Comparison of ENCODE assay signal across 9 mouse cellular contexts in genomic region chr3:88200161-88200971, GRCm38 (mm10). TPM values are rescaled to one million over a fixed set of nuclear protein-coding genes. Genes with fewer than 3 reads are reported as not detected.
DNase-seq lines count a peak whose midpoint lies in the region; ATAC-seq lines count a peak whose summit lies in the region.
"Had no signal": no experiment of that assay in that cellular context is flagged by ENCODE, and none has a peak within 500 bp of the region (broad histone marks: within the 10 kb centered on the region; RNA-seq: fewer than 3 reads in every experiment).

No protein-coding gene starts in this region.

- no peak for ATAC-seq in heart, embryonic 16.5 days (replicated peaks; ENCODE audit: extremely low read depth, insufficient read depth, low FRiP score)
- ATAC-seq in embryonic facial prominence, embryonic 14.5 days (ENCODE audit: low read depth), result no peak

- H3K4me2 ChIP-seq in heart, embryonic 16.5 days (ENCODE audit: low read depth, low read length), result peak overlapping the region; percentile 49
- peak overlapping the region; percentile 50 for H3K4me2 ChIP-seq in embryonic facial prominence, embryonic 14.5 days (ENCODE audit: low read depth, low read length)

- intact Hi-C loops in left cerebral cortex, postnatal 4 days (cut with DNase I), result loop anchor here (2.0 kb wide), 1 partner anchor 16 kb away; no protein-coding TSS in a partner anchor

- 1% methylated on average over 55 of the region's 61 CpGs for WGBS in heart, embryonic 16.5 days
- WGBS in embryonic facial prominence, embryonic 14.5 days, result 2% methylated on average over 36 of the region's 61 CpGs
- under 1% methylated on average over 61 of the region's 61 CpGs for WGBS in limb, embryonic 10.5 days

- H3K27ac ChIP-seq in heart, embryonic 16.5 days (ENCODE audit: low read length), result no peak overlapping the region
- no peak overlapping the region for H3K27ac ChIP-seq in embryonic facial prominence, embryonic 14.5 days (replicated peaks; ENCODE audit: low read depth, low read length)
- no peak overlapping the region for H3K27ac ChIP-seq in limb, embryonic 10.5 days

- no peak for DNase-seq in heart, adult 9 months (ENCODE audit: low spot score in 2 of 2)
- DNase-seq in ZHBTc4 (ENCODE audit: low read depth, low spot score), result peak; percentile 52
- no peak for DNase-seq in embryonic facial prominence, embryonic 14.5 days (ENCODE audit: low spot score)
- peak; percentile 62 for DNase-seq in limb, embryonic 10.5 days (ENCODE audit: low spot score)
- peak; percentile 32 for DNase-seq in retina, embryonic 14.5 days (ENCODE audit: low spot score)
- no peak for DNase-seq in left cerebral cortex, postnatal 4 days
- no peak for DNase-seq in left cerebral cortex, adult 8-10 months (ENCODE audit: low spot score in 2 of 2)

- peaks cover 7% of the 10 kb centered on the region; the same call in 1 of the 2 replicates for H3K4me1 ChIP-seq in heart, embryonic 16.5 days (ENCODE audit: control insufficient read depth, insufficient read depth, low read length)
- H3K4me1 ChIP-seq in embryonic facial prominence, embryonic 14.5 days (ENCODE audit: control insufficient read depth, insufficient read depth, low read length), result peaks cover 7% of the 10 kb centered on the region; the same call in 1 of the 2 replicates
- H3K4me1 ChIP-seq in limb, embryonic 10.5 days, result peaks cover 23% of the 10 kb centered on the region

- H3K4me3 ChIP-seq in heart, embryonic 16.5 days (ENCODE audit: low read length), result peak overlapping the region; percentile 28
- peak overlapping the region; percentile 32 for H3K4me3 ChIP-seq in embryonic facial prominence, embryonic 14.5 days (ENCODE audit: low read depth, low read length)
- H3K4me3 ChIP-seq in limb, embryonic 10.5 days, result peak overlapping the region; percentile 37

- peak overlapping the region; percentile 7; the same call in 1 of the 2 replicates for H3K9ac ChIP-seq in heart, embryonic 16.5 days (ENCODE audit: low read length)
- H3K9ac ChIP-seq in embryonic facial prominence, embryonic 14.5 days (ENCODE audit: low read depth, low read length), result peak overlapping the region; percentile 46

- no peaks in the 10 kb centered on the region for H3K36me3 ChIP-seq in heart, embryonic 16.5 days (ENCODE audit: control insufficient read depth, insufficient read depth)
- H3K36me3 ChIP-seq in embryonic facial prominence, embryonic 14.5 days (ENCODE audit: control insufficient read depth, insufficient read depth, low read length), result no peaks in the 10 kb centered on the region
- H3K36me3 ChIP-seq in limb, embryonic 10.5 days, result no peaks in the 10 kb centered on the region

- no peaks in the 10 kb centered on the region for H3K9me3 ChIP-seq in heart, embryonic 16.5 days (replicated peaks; ENCODE audit: control insufficient read depth, low read length)
- H3K9me3 ChIP-seq in embryonic facial prominence, embryonic 14.5 days (ENCODE audit: control insufficient read depth, low read length), result no peaks in the 10 kb centered on the region
- H3K9me3 ChIP-seq in limb, embryonic 10.5 days (replicated peaks), result no peaks in the 10 kb centered on the region

- peaks cover 84% of the 10 kb centered on the region for H3K27me3 ChIP-seq in heart, embryonic 16.5 days (ENCODE audit: control insufficient read depth, insufficient read depth, low read length)
- H3K27me3 ChIP-seq in embryonic facial prominence, embryonic 14.5 days (replicated peaks; ENCODE audit: control insufficient read depth, insufficient read depth, low read length), result peaks cover 99% of the 10 kb centered on the region
- H3K27me3 ChIP-seq in limb, embryonic 10.5 days (ENCODE audit: low read depth, poor library complexity, severe bottlenecking), result peaks cover 100% of the 10 kb centered on the region

RNA-seq across cellular contexts. Expression of gene Rhbg, which starts 54.1 kb away (rescaled TPM):
- polyA plus RNA-seq in heart, embryonic 16.5 days (2015; fragmentation: Nextera tagmentation; extraction: Ambion mirVana), result 0.09 and 0.21 TPM in 2 replicates
- 4.1 and 7.6 TPM in 2 replicates for polyA plus RNA-seq in embryonic facial prominence, embryonic 14.5 days (2014; fragmentation: Nextera tagmentation; extraction: Ambion mirVana)
- polyA plus RNA-seq in limb, embryonic 10.5 days (2016; fragmentation: Nextera tagmentation; extraction: Ambion mirVana), result 0.18 and 0.34 TPM in 2 replicates
- total RNA-seq in left cerebral cortex, postnatal 4 days (2021), result 1 to 10 TPM in 1 of 2 experiments, under 1 TPM in 1; 0.46 to 1.4 TPM
- total RNA-seq in left cerebral cortex, adult 8-10 months (2022), result not detected
- total RNA-seq: hematopoietic stem cell, adult 5-6 weeks had no signal

RNA-seq across cellular contexts. Expression of gene Mef2d, which starts 58.2 kb away (rescaled TPM):
- polyA plus RNA-seq in heart, embryonic 16.5 days (2015; fragmentation: Nextera tagmentation; extraction: Ambion mirVana), result 40.5 and 44.7 TPM in 2 replicates
- polyA plus RNA-seq in embryonic facial prominence, embryonic 14.5 days (2014; fragmentation: Nextera tagmentation; extraction: Ambion mirVana), result 36.8 and 41.7 TPM in 2 replicates
- polyA plus RNA-seq in limb, embryonic 10.5 days (2016; fragmentation: Nextera tagmentation; extraction: Ambion mirVana), result 12.3 and 14.0 TPM in 2 replicates
- 100 to 1,000 TPM; 113 to 121 TPM for total RNA-seq in left cerebral cortex, postnatal 4 days (2021)
- total RNA-seq in left cerebral cortex, adult 8-10 months (2022), result 100 to 1,000 TPM; 190 to 208 (median 194) TPM

Comparison
In these comparisons a context has a peak if more than half of its experiments do, and no peak if none do; other contexts are left out.
1. DNase-seq: peak in ZHBTc4 (single experiment), limb, embryonic 10.5 days (single experiment) and retina, embryonic 14.5 days (single experiment); none in heart, adult 9 months (0 of 2), embryonic facial prominence, embryonic 14.5 days (single experiment), left cerebral cortex, postnatal 4 days (single experiment) and left cerebral cortex, adult 8-10 months (0 of 2).
2. Peak in every context shown above with its lines, with median percentiles within 50 percentile points of each other: H3K4me3 ChIP-seq.